Mouse (Mus musculus): Measurements from ENCODE around the gene A030005K14Rik.

DNA sequence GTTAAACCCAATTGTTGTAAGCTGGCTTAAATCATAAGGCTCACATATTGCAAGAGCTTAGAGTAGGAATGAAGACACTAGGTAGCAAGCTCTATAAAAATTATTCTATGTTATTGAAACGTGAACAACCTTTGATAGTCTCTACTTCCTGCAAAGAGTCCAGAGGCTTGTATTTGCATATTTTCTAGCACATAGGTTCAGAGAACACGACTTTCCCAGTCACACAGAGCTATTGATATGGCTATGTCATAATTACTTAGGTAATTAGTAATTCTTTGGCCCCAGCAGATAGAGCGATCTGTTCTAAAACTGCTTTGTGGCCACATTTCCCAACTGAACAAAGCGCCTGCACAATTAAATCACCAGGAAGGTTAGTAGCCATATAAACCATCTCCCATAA lies 37.8 kb upstream of the A030005K14Rik start:
- no peak for TF ChIP-seq CTCF (conservative IDR thresholded peaks at IDR 0.05; ENCODE audit: low read length)
- no peak for TF ChIP-seq POU5F1 (IDR thresholded peaks at IDR 0.05; ENCODE audit: borderline replicate concordance, low read length)

All from E14TG2a.4 (cell line).